Mouse (Mus musculus) embryonic fibroblast, embryonic 13.5 days (primary cell): Measurements from ENCODE around the gene Hist1h4i.

Experiments
- CTCF ChIP-seq: IDR thresholded peaks from 2 replicates; pipeline ENCODE4 v1.5.1; 2011; ENCODE audit warnings: mild to moderate bottlenecking, control low read depth, low read length, moderate library complexity, borderline replicate concordance; ENCODE audit not compliant: insufficient read depth
- POLR2A ChIP-seq: IDR thresholded peaks from 2 replicates; pipeline ENCODE4 v1.6.1; 2011; ENCODE audit warnings: low read depth, mild to moderate bottlenecking, control low read depth, low read length, moderate library complexity

GRCm38 (mm10) chr13:22036986-22037385, 4.2 kb downstream of the Hist1h4i start:
- TF ChIP-seq CTCF (no peak), POLR2A (no peak)
